25 mouse cellular contexts compared by ENCODE assay signal in the genomic region with DNA sequence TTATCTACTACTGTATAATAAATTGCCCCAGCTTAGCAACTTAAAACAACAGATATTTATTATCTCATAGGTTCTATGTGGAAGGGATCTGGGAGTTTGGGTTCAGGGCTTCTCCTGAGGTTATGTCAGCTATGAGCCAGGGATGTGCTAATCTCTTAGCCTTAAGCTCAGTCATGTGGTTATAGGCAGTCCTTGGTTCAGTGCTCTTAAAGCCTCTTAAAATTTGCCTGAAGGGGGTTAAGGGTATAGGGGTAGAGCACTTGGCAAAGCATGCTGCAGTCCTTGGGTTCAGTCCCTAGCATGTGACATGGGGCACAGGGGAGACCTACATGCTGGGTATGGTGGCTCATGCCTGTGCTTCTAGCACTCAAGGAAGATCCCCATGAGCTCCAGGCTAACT. TPM values are rescaled to one million over a fixed set of nuclear protein-coding genes. Genes with fewer than 3 reads are reported as not detected.
A peak's percentile ranks its signal among the peaks of the same experiment; 100 is the strongest.
DNase-seq lines count a peak whose midpoint lies in the region; ATAC-seq and TF ChIP-seq lines count a peak whose summit lies in the region.
"Had no signal": no experiment of that assay in that cellular context is flagged by ENCODE, and none has a peak within 500 bp of the region (broad histone marks: within the 10 kb centered on the region; RNA-seq: fewer than 3 reads in every experiment).

No protein-coding gene starts in this region.

- no peak for TF ChIP-seq POLR2A in small intestine, adult 2 months (IDR thresholded peaks at IDR 0.05; ENCODE audit: low read depth, low read length)

- H3K36me3 ChIP-seq in kidney, embryonic 15.5 days, result 0 out of 2 replicates have a peak, but pooled peaks cover 5% of the 10 kb centered on the region
- H3K36me3 ChIP-seq in megakaryocyte, embryonic 14.5 days (replicated peaks; ENCODE audit: low read length), result peaks cover 19% of the 10 kb centered on the region
- H3K36me3 ChIP-seq in small intestine, adult 2 months (ENCODE audit: control insufficient read depth, insufficient read depth, low read length), result peaks cover 6% of the 10 kb centered on the region
- no peaks in the 10 kb centered on the region for H3K36me3 ChIP-seq in hindbrain, embryonic 10.5 days
- no peaks in the 10 kb centered on the region for H3K36me3 ChIP-seq in heart, embryonic 11.5 days (ENCODE audit: control insufficient read depth, insufficient read depth, low read length)

- no peak overlapping the region for H3K4me2 ChIP-seq in kidney, embryonic 15.5 days
- H3K4me2 ChIP-seq in heart, embryonic 11.5 days, result no peak overlapping the region
- H3K4me2 ChIP-seq: heart, embryonic 15.5 days; hindbrain, embryonic 14.5 days; lung, embryonic 15.5 days; neural tube, embryonic 12.5 days had no signal

- H3K27me3 ChIP-seq in kidney, embryonic 15.5 days, result no peaks in the 10 kb centered on the region
- H3K27me3 ChIP-seq in megakaryocyte, embryonic 14.5 days (replicated peaks), result no peaks in the 10 kb centered on the region
- no peaks in the 10 kb centered on the region for H3K27me3 ChIP-seq in small intestine, adult 2 months (ENCODE audit: control insufficient read depth, insufficient read depth, low read length)
- no peaks in the 10 kb centered on the region for H3K27me3 ChIP-seq in hindbrain, embryonic 10.5 days (ENCODE audit: insufficient read depth, poor library complexity, severe bottlenecking)
- no peaks in the 10 kb centered on the region for H3K27me3 ChIP-seq in heart, embryonic 11.5 days (ENCODE audit: control insufficient read depth, insufficient read depth, low read length)
- H3K27me3 ChIP-seq: heart, embryonic 15.5 days; lung, embryonic 15.5 days; neural tube, embryonic 12.5 days had no signal

- ATAC-seq in kidney, embryonic 15.5 days (replicated peaks; ENCODE audit: low FRiP score), result peak; percentile 49; the same call in 1 of the 2 replicates
- no peak for ATAC-seq in megakaryocyte, adult 5-6 weeks (ENCODE audit: poor library complexity, severe bottlenecking)
- ATAC-seq in granulocyte monocyte progenitor cell, adult 5-6 weeks (replicated peaks; ENCODE audit: poor library complexity, severe bottlenecking), result peak; percentile 26; the same call in 1 of the 2 replicates
- no peak for ATAC-seq in heart, embryonic 11.5 days (replicated peaks; ENCODE audit: insufficient number of reproducible peaks, low FRiP score, low TSS enrichment)
- ATAC-seq: forebrain, embryonic 16.5 days; inflammation-experienced regulatory T-cells, adult 6 months had no signal

- no peak overlapping the region for H3K4me3 ChIP-seq in kidney, embryonic 15.5 days (replicated peaks)
- peak overlapping the region; percentile 68 for H3K4me3 ChIP-seq in megakaryocyte, embryonic 14.5 days (replicated peaks)
- H3K4me3 ChIP-seq in small intestine, adult 2 months (ENCODE audit: low read depth, low read length), result no peak overlapping the region
- H3K4me3 ChIP-seq in hindbrain, embryonic 10.5 days, result no peak overlapping the region
- H3K4me3 ChIP-seq in heart, embryonic 11.5 days (ENCODE audit: low read depth, low read length), result no peak overlapping the region
- H3K4me3 ChIP-seq: forebrain, embryonic 10.5 days; heart, adult 2 months; heart, embryonic 15.5 days; left cerebral cortex, adult 2 months; lung, embryonic 15.5 days; neural tube, embryonic 12.5 days had no signal

- DNase-seq in kidney, postnatal 4 days, result no peak
- DNase-seq in hindbrain, embryonic 10.5 days (ENCODE audit: low spot score), result no peak
- DNase-seq: cerebellum, adult 11 months; cerebellum, postnatal 10 days; gastrocnemius, postnatal 25 days; heart, adult 2 months; heart, postnatal 36 days; kidney, adult 9 months; midbrain, embryonic 14.5 days; right cerebral cortex, adult 18-20 months; right cerebral cortex, postnatal 4 days had no signal

- peaks cover 44% of the 10 kb centered on the region for H3K4me1 ChIP-seq in kidney, embryonic 15.5 days
- peaks cover 67% of the 10 kb centered on the region for H3K4me1 ChIP-seq in megakaryocyte, embryonic 14.5 days
- peaks cover 3% of the 10 kb centered on the region; the same call in 1 of the 2 replicates for H3K4me1 ChIP-seq in small intestine, adult 2 months (ENCODE audit: control insufficient read depth, insufficient read depth, insufficient read length, low read length)
- H3K4me1 ChIP-seq in hindbrain, embryonic 10.5 days (replicated peaks), result 0 out of 2 replicates have a peak, but pooled peaks cover 7% of the 10 kb centered on the region
- H3K4me1 ChIP-seq in heart, embryonic 11.5 days (ENCODE audit: control insufficient read depth, insufficient read depth, low read length), result peaks cover 12% of the 10 kb centered on the region
- H3K4me1 ChIP-seq: neural tube, embryonic 12.5 days had no signal

- H3K27ac ChIP-seq in kidney, embryonic 15.5 days, result no peak overlapping the region
- 0 out of 2 replicates have a peak overlapping the region, but pooled peaks have one; percentile 11 for H3K27ac ChIP-seq in small intestine, adult 2 months (ENCODE audit: insufficient read depth, low read depth, low read length)
- no peak overlapping the region for H3K27ac ChIP-seq in hindbrain, embryonic 10.5 days
- no peak overlapping the region for H3K27ac ChIP-seq in heart, embryonic 11.5 days (ENCODE audit: low read depth, low read length)
- H3K27ac ChIP-seq: forebrain, embryonic 10.5 days; heart, adult 2 months; heart, embryonic 15.5 days; hindbrain, embryonic 14.5 days; left cerebral cortex, adult 2 months; lung, embryonic 15.5 days; neural tube, embryonic 12.5 days had no signal

- no peak for TF ChIP-seq CTCF in small intestine, adult 2 months (IDR thresholded peaks at IDR 0.05; ENCODE audit: extremely low read depth, insufficient read length, insufficient replicate concordance, low read depth, low read length)

- no peak overlapping the region for H3K9ac ChIP-seq in kidney, embryonic 15.5 days
- H3K9ac ChIP-seq in heart, embryonic 11.5 days (ENCODE audit: low read depth, low read length), result no peak overlapping the region
- H3K9ac ChIP-seq: heart, embryonic 15.5 days; hindbrain, embryonic 14.5 days; lung, embryonic 15.5 days; neural tube, embryonic 12.5 days had no signal

- H3K9me3 ChIP-seq in kidney, embryonic 15.5 days (replicated peaks), result no peaks in the 10 kb centered on the region
- no peaks in the 10 kb centered on the region for H3K9me3 ChIP-seq in megakaryocyte, embryonic 14.5 days
- no peaks in the 10 kb centered on the region for H3K9me3 ChIP-seq in hindbrain, embryonic 10.5 days
- no peaks in the 10 kb centered on the region for H3K9me3 ChIP-seq in heart, embryonic 11.5 days (replicated peaks; ENCODE audit: control insufficient read depth, low read length)
- H3K9me3 ChIP-seq: forebrain, embryonic 10.5 days; heart, embryonic 15.5 days; lung, embryonic 15.5 days; neural tube, embryonic 12.5 days had no signal

RNA-seq across cellular contexts. Expression of gene Sypl, which starts 8.4 kb away (rescaled TPM):
- polyA plus RNA-seq in kidney, embryonic 15.5 days (2015; fragmentation: Nextera tagmentation; extraction: Ambion mirVana), result 118 and 131 TPM in 2 replicates
- 5.0 and 7.1 TPM in 2 replicates for polyA plus RNA-seq in megakaryocyte, embryonic 14.5 days (2012; ENCODE audit: insufficient read depth, low replicate concordance)
- total RNA-seq in megakaryocyte, adult 5-6 weeks (2015), result 114 and 117 TPM in 2 replicates
- 50.6 and 62.0 TPM in 2 replicates for total RNA-seq in megakaryocyte, adult 5-6 weeks (2017)
- total RNA-seq in granulocyte monocyte progenitor cell, adult 5-6 weeks (2014; fragmentation: Nextera tagmentation), result 115 and 136 TPM in 2 replicates
- total RNA-seq in granulocyte monocyte progenitor cell, adult 5-6 weeks (2017), result 78.7 and 79.8 TPM in 2 replicates
- polyA plus RNA-seq in small intestine, adult 2 months (2012; rRNA removed), result 21.7 and 33.1 TPM in 2 replicates
- 40.9 and 48.8 TPM in 2 replicates for polyA plus RNA-seq in hindbrain, embryonic 10.5 days (2016; fragmentation: Nextera tagmentation; extraction: Ambion mirVana)
- 85.0 and 96.3 TPM in 2 replicates for polyA plus RNA-seq in heart, embryonic 11.5 days (2014; fragmentation: Nextera tagmentation; extraction: Ambion mirVana)

Comparison
In these comparisons a context has a peak if more than half of its experiments do, and no peak if none do; other contexts are left out.
1. ATAC-seq: peak in kidney, embryonic 15.5 days (single experiment) and granulocyte monocyte progenitor cell, adult 5-6 weeks (single experiment); none in megakaryocyte, adult 5-6 weeks (single experiment) and heart, embryonic 11.5 days (single experiment).